Comparison of ENCODE assay signal across 7 mouse cellular contexts in genomic region chr8:122181414-122181813, GRCm38 (mm10).
A peak's percentile ranks its signal among the peaks of the same experiment; 100 is the strongest.
DNase-seq lines count a peak whose midpoint lies in the region; TF ChIP-seq lines count a peak whose summit lies in the region.

No protein-coding gene starts in this region.

- TF ChIP-seq POLR2A in myocyte (IDR thresholded peaks at IDR 0.05; ENCODE audit: insufficient read length, low read depth): no peak

- H3ac ChIP-seq in myocyte (ENCODE audit: control insufficient read depth, insufficient read length): no peak overlapping the region

- no peaks in the 10 kb centered on the region for H3K79me2 ChIP-seq in myocyte (ENCODE audit: control insufficient read depth, insufficient read depth)

- no peaks in the 10 kb centered on the region for H3K36me3 ChIP-seq in myocyte (ENCODE audit: control insufficient read depth, insufficient read depth)

- DNase-seq in left cerebral cortex, postnatal 25 days (ENCODE audit: low spot score in 2 of 2): peak; percentile 17 to 76
- DNase-seq in left cerebral cortex, postnatal 4 days: no peak
- DNase-seq in adrenal gland, adult 8-10 months: peak; percentile 66
- peak; percentile 50 for DNase-seq in embryo, embryonic 10.5 days (ENCODE audit: low spot score)
- no peak for DNase-seq in kidney, adult 11 months
- DNase-seq in layer of hippocampus, adult 9-11 months: no peak

- intact Hi-C loops in left cerebral cortex, postnatal 25 days (cut with DNase I): no loop called here
- intact Hi-C loops in left cerebral cortex, postnatal 4 days (cut with DNase I): no loop called here

- H3K4me3 ChIP-seq in myocyte: peak overlapping the region; percentile 1

- H3K27me3 ChIP-seq in myocyte (ENCODE audit: control insufficient read depth, insufficient read depth, insufficient read length): no peaks in the 10 kb centered on the region

- peak overlapping the region; percentile 83 for H3K4me2 ChIP-seq in myocyte (ENCODE audit: low read depth)

TF ChIP-seq in myocyte, 11 proteins besides CTCF, POLR2A, EP300 and RAD21:
- TF ChIP-seq MAX (IDR thresholded peaks at IDR 0.05; ENCODE audit: low read depth) (peak; percentile 57), CEBPB (IDR thresholded peaks at IDR 0.05; ENCODE audit: insufficient read depth, poor library complexity, severe bottlenecking) (no peak), SRF (IDR thresholded peaks at IDR 0.05; ENCODE audit: control insufficient read depth, insufficient read length, low read depth) (no peak), USF1 (IDR thresholded peaks at IDR 0.05; ENCODE audit: low read depth) (peak; percentile 53), E2F4 (IDR thresholded peaks at IDR 0.05; ENCODE audit: insufficient read depth) (no peak), MYOG (IDR thresholded peaks at IDR 0.05; ENCODE audit: control insufficient read depth in 1 of 3, insufficient read depth in 1 of 3, insufficient read length in 2 of 3, low read depth in 2 of 3) (peak in 2 of 3 experiments; percentile 7 to 79), MYOD1 (IDR thresholded peaks at IDR 0.05; ENCODE audit: control insufficient read depth in 1 of 3, insufficient read length in 2 of 3, low read depth in 2 of 3) (peak in 2 of 3 experiments; percentile 74 to 76), TCF12 (IDR thresholded peaks at IDR 0.05; ENCODE audit: insufficient read depth, poor library complexity, severe bottlenecking) (peak; percentile 19)

Comparison
In these comparisons a context has a peak if more than half of its experiments do, and no peak if none do; other contexts are left out.
1. DNase-seq: peak in left cerebral cortex, postnatal 25 days (2 of 2), adrenal gland, adult 8-10 months (single experiment) and embryo, embryonic 10.5 days (single experiment); none in left cerebral cortex, postnatal 4 days (single experiment), kidney, adult 11 months (single experiment) and layer of hippocampus, adult 9-11 months (single experiment).